Mouse (Mus musculus): ENCODE data around the gene Zrsr1.

- TF ChIP-seq POLR2A (IDR thresholded peaks at IDR 0.05; ENCODE audit: control insufficient read depth in 1 of 2, insufficient read depth in 1 of 2, low read depth in 1 of 2, low read length in 2 of 2, poor library complexity in 1 of 2) (no peak), NELFE (IDR thresholded peaks at IDR 0.05; ENCODE audit: low read depth, low read length) (no peak), GATA1 (IDR thresholded peaks at IDR 0.05; ENCODE audit: low read depth, low read length) (no peak), CTCF (IDR thresholded peaks at IDR 0.05 in 2 of 3, conservative IDR thresholded peaks at IDR 0.05 in 1 of 3; ENCODE audit: control insufficient read depth in 1 of 3, insufficient read depth in 1 of 3, low read depth in 2 of 3, low read length in 3 of 3, poor library complexity in 1 of 3, severe bottlenecking in 1 of 3) (no peak), MAZ (IDR thresholded peaks at IDR 0.05; ENCODE audit: low read depth, low read length) (no peak), EP300 (IDR thresholded peaks at IDR 0.05; ENCODE audit: low read depth in 1 of 2, low read length in 2 of 2) (no peak), USF1 (IDR thresholded peaks at IDR 0.05; ENCODE audit: low read depth, low read length) (no peak), CHD2 (IDR thresholded peaks at IDR 0.05; ENCODE audit: low read length) (no peak)
These were observed 1.8 kb downstream of the Zrsr1 start for GRCm38 (mm10) chr11:22973599-22973998.

All from MEL (cell line).